Mouse (Mus musculus) Patski (cell line): ENCODE measurements around the gene Gm20517. TPM values are rescaled to one million over a fixed set of nuclear protein-coding genes. Genes with fewer than 3 reads are reported as not detected.
"Not testable (repeated sequence)": the region's sequence is repeated elsewhere in the genome, so short reads cannot be mapped to it uniquely, and the experiment has no call there.

ENCODE experiments used
- ATAC-seq: fragments of 100-300 bp; one replicate; pipeline ENCODE4 v1.8.0; 2021
- CTCF ChIA-PET: fragments of 350-600 bp; sonication (Branson Sonifier 250); formaldehyde crosslinking; loops from one replicate; lab custom pipeline; 2022; ENCODE audit warnings: inconsistent platforms; lab: Charles Lee
- POLR2A ChIA-PET: fragments of 350-600 bp; sonication (Branson Sonifier 250); formaldehyde crosslinking; loops from one replicate; lab custom pipeline; 2022; ENCODE audit warnings: antibody characterized with exemption, inconsistent platforms; lab: Charles Lee
- DNase-seq: peaks from one replicate; pipeline ENCODE4 v3.0.0-alpha.2; 2011; ENCODE audit warnings: low read depth, low spot score
- H3K27me3 ChIP-seq: fragments of 371-371 bp; one replicate; pipeline ENCODE4 v1.5.1; 2021
- CTCF ChIP-seq: fragments of 100-300 bp; IDR thresholded peaks from one replicate; pipeline ENCODE4 v1.5.1; 2021
- in situ Hi-C: fragments of 300-500 bp; cut with MboI; formaldehyde crosslinking; loops from 3 replicates; pipeline ENCODE4 v1.11.1; 2018; ENCODE audit warnings: low pct_unique_long_range_greater_than_20kb, mixed read lengths
- polyA plus RNA-seq: library from polyadenylated mRNA; unstranded; gene quantifications from one replicate; pipeline ENCODE4 v1.2.3, GENCODE M21; 2021

The Gm20517 gene
- polyA plus RNA-seq, 1 experiment from 2014 or later: 2.4 TPM

DNA sequence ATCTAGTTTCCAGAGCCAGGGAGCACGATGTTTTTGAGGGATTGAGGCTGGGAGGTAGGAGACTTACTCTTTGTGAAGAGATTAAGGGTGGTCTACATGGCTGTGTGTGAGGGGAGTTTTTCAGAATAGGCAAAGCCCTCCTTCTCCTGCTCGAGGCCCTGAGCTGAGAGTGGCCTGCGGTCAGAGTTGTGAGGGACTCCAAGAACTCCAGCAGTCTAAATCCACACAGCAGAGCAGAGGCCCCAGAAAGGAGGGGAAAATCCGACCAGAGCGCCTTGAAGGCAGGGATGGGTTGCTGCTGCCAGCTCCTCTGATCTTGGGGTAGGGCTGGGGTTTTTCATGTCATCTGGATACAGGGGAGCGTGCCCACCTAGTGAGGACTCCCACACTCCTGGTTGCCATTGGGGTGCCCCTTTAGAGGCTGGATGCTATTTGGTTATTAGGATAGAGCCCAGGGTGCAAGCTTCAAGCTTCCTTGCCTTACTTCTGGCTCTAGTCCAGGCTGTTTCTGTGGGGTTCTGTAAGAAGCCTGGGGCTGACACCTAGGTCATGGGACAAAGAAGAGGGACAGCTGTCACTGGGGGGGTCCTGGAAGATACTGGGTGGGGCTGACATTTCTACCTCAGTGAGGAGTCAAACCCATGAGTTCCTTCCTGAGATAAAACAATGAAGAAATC, 15.1 kb upstream of the Gm20517 start:
- ATAC-seq: no peak
- TF ChIP-seq CTCF: no peak
- ChIA-PET CTCF (interaction anchor here (0.7 to 2.8 kb wide), 5 partner anchors 14 to 85 kb away, joined by 3 to 23 read pairs (median 5); partner anchors contain the start of genes Bysl, Gm20517 and Med20), POLR2A (interaction anchor here (0.6 kb wide), 1 partner anchor 801 kb away, joined by 3 read pairs; no protein-coding TSS in a partner anchor)
- H3K27me3 ChIP-seq: no peaks in the 10 kb centered on the region
- no peak for DNase-seq
- in situ Hi-C loops: no loop called here

DNA sequence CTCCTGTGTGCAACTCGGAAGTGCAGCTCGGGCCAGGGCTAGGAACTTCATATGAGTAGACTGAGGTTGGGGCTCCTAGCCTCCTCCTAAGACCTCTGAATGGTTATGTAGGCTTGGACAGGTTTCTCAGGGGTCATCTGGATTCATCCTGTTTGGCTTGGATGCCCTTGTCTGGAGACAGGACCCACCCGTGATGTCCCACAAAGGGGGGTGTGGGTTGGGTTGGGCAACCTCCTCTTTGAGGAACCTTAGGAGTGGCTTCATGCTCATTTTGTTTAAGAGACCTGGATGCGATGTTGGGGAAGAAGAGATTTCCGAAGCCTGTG, 14.6 kb upstream of the Gm20517 start:
- in situ Hi-C loops: no loop called here
- TF ChIP-seq CTCF: no peak
- CTCF ChIA-PET: interaction anchor here (1.9 to 2.8 kb wide), 3 partner anchors 13 to 86 kb away, joined by 5 to 23 read pairs (median 6); partner anchors contain the start of genes Bysl, Gm20517 and Med20
- POLR2A ChIA-PET: no interaction called here
- no peaks in the 10 kb centered on the region for H3K27me3 ChIP-seq
- ATAC-seq (no peak), DNase-seq (no peak)

DNA sequence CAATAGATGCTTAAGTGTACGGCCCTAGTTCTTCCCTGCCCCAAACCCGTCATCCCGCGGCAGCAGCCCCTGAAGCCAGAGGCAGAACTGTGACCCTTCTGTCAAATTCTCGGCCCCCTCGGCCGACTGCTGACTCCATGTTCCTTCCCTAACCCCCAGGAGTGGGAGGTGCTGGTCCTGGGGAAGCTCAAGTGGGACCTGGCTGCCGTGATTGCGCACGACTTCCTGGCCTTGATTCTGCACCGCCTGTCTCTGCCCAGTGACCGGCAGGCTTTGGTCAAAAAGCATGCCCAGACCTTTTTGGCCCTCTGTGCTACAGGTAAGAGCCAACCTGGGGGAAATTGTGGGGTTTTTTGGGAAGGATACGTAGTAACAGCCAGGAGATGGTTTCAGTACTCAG, 14.1 kb upstream of the Gm20517 start:
- POLR2A ChIA-PET: no interaction called here
- no peak for DNase-seq
- no peak for TF ChIP-seq CTCF
- no peaks in the 10 kb centered on the region for H3K27me3 ChIP-seq
- CTCF ChIA-PET: interaction anchor here (1.6 to 2.8 kb wide), 4 partner anchors 10 to 86 kb away, joined by 3 to 23 read pairs (median 8); no protein-coding TSS in a partner anchor
- ATAC-seq: no peak
- in situ Hi-C loops: no loop called here

DNA sequence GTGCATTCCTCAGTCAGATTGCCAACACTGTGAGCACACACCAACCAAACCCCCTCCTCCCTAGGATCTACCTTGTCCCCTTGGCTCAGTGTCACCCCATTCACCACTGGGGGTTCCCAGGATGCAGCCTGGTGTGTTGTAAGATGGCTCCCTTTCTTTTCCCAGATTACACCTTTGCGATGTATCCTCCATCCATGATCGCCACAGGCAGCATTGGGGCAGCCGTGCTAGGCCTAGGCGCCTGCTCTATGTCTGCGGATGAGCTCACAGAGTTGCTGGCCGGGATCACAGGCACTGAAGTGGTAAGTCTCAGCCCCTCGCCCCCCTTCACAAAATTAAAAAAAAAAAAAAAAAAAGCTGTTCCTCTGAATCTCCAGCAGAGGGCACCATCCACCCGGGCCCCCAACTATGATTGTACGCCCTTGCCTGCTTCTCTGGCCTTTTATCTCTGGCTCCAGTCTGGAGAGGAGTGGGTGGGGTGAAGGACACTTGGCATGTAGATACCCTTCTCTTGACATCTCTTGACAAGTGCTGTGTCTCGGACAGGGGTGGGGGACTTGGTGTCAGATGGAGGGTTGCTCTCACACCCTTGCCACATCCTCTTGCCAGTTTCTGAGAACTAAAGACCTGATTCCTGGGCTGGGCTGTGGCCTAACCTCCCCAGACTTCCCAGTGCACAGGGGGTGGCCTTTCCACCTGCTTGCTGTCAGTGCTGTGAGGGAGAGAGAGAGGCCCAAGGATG, 13.4 kb upstream of the Gm20517 start:
- DNase-seq: no peak
- in situ Hi-C loops: no loop called here
- TF ChIP-seq CTCF: no peak
- H3K27me3 ChIP-seq: no peaks in the 10 kb centered on the region
- ChIA-PET POLR2A (no interaction called here), CTCF (interaction anchor here (1.2 to 2.8 kb wide), 5 partner anchors 11 to 87 kb away, joined by 3 to 12 read pairs (median 3); no protein-coding TSS in a partner anchor)
- ATAC-seq: no peak

DNA sequence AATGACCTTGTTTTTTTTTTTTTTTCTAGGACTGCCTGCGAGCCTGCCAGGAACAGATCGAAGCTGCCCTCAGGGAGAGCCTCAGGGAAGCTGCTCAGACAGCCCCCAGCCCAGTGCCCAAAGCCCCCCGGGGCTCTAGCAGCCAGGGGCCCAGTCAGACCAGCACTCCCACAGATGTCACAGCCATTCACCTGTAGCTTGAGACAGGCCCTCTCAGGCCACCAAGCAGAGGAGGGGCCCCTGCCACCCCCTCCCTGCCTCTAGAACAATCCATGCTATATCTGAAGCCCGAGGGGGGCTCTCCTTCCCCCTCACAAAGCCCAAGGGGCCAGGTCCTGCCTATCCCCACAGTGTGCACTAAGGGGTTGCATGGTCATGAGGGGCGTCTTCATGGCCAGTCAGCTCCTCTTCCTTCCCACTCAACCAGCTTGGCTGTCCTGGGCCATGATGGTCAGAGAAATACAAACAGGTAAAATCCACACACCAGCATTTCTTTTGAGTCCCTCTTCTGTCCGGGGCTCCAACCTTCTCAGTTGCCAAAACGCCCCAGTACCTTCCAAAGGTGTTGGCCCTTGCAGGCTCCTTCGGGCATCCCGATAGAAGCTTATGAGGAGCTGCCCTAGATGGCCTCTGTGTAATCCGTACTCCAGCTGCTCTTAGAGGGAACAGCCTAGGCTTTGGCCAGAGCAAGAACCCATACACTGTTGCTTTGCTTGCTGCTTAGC, 12.6 kb upstream of the Gm20517 start:
- in situ Hi-C loops, POLR2A ChIA-PET, ATAC-seq, DNase-seq, H3K27me3 ChIP-seq: not testable (repeated sequence)
- CTCF ChIA-PET: interaction anchor here (1.2 to 2.8 kb wide), 5 partner anchors 10 to 87 kb away, joined by 3 to 12 read pairs (median 3); no protein-coding TSS in a partner anchor

DNA sequence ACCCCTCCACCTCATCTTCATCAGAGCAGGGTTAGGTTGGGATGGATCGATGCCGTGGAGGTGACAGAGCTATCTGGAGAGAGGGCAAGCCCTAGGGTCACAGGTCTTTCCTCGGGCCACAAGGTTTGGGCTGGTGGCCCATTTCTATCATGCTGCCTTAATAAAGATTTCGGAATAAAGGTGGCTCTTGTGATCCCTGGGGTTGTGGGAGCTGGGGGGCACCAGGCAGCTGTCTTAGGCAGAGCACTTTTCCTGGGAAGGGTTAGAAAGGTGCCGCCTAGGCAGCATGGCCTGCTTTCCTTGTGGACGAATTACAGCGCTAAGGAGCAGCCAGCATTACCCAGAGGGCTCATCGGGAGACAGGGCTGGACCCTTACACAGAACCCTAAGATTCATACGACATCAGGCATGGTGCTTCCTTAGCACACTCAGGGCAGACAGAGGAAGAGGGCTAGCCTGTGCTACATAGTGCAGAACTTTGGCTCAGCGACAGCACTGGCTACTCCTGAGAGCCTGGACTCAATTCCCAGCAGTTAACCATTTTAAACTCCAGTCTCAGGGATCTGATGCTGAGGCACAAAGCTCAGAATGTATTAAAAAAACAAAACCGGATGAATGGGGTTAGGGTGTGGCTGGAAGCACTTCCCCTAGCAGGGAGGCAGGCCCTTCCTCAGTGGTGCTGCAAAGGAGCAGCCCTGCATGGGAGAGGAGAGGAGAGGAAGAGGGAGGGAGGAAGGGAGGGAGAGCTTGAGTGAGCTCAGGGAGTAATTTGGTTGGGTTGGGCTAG, 11.7 kb upstream of the Gm20517 start:
- no peaks in the 10 kb centered on the region for H3K27me3 ChIP-seq
- ChIA-PET CTCF (interaction anchor here (1.9 to 2.8 kb wide), 3 partner anchors 9 to 88 kb away, joined by 5 to 12 read pairs (median 7); no protein-coding TSS in a partner anchor), POLR2A (interaction anchor here (1.1 kb wide), 1 partner anchor 11 kb away, joined by 4 read pairs; no protein-coding TSS in a partner anchor)
- DNase-seq: no peak
- no peak for ATAC-seq
- in situ Hi-C loops: no loop called here
- no peak for TF ChIP-seq CTCF

DNA sequence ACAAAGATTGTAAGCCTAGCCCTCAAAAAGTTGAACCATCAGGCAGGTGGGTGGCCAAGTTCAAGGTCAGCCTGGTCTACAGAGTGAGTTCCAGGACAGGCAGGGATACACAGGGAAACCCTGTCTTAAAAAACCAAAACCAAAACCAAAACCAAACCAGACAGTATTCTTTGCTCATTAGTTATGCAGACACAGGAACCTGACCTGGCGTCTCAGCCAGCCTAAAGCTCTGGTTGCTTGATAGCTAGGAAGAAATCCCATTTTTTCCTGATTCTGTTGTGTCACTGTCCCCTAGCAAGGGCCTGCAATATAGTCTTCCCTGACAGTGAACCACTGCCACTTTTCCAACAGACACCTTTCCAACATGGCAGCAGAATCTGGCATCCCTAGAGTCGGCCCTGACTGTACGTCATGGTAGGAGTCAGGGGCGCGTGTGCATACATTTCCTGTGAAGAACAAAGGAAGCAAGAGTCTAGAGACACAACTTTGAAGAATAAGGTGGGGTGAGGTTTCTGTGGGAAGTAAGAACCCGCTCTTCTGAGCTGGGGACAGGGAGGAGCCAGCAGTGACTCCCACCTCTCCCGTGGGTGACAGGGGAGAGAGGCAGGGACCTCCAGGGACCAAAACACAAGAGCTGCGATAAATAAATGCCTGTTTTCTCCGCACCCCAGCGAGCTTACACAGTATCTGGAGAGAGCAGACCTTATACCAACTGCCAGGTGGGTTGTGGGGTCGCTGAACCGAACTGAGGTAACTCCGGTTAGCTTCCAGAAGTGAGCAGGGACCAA, 10.6 kb upstream of the Gm20517 start:
- POLR2A ChIA-PET: interaction anchor here (0.8 to 1.1 kb wide), 2 partner anchors 10 to 40 kb away, joined by 3 to 4 read pairs; no protein-coding TSS in a partner anchor
- DNase-seq: no peak
- ATAC-seq: no peak

DNA sequence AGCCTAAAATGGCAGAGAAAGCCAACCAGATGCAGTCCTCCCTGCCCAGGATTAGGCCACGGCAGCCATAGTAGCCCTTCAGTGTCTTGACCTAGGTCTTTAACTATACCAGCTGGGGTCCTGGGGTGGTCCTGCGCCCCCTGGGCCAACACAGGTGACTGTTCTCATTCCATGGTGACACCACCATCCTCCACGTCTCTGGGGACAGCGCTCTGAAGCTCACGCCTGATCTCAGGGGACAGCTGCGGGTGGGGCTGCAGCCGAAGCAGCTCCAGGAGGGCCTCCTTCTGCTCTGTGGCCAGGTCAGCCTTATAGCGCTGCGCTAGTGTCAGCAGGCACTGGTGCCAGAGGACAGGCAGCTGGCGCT, 10.0 kb upstream of the Gm20517 start:
- DNase-seq (no peak), ATAC-seq (no peak)
- TF ChIP-seq CTCF: no peak
- ChIA-PET POLR2A (interaction anchor here (0.8 kb wide), 1 partner anchor 40 kb away, joined by 3 read pairs; no protein-coding TSS in a partner anchor), CTCF (interaction anchor here (1.6 to 2.1 kb wide), 4 partner anchors 8 to 90 kb away, joined by 3 to 7 read pairs (median 4); no protein-coding TSS in a partner anchor)
- in situ Hi-C loops: no loop called here
- H3K27me3 ChIP-seq: no peaks in the 10 kb centered on the region

More for the DNA sequence above, 10.6 kb upstream of the Gm20517 start:
- in situ Hi-C loops: no loop called here
- CTCF ChIA-PET: interaction anchor here (1.6 to 2.1 kb wide), 4 partner anchors 8 to 90 kb away, joined by 3 to 7 read pairs (median 4); no protein-coding TSS in a partner anchor
- TF ChIP-seq CTCF: no peak
- no peaks in the 10 kb centered on the region for H3K27me3 ChIP-seq

DNA sequence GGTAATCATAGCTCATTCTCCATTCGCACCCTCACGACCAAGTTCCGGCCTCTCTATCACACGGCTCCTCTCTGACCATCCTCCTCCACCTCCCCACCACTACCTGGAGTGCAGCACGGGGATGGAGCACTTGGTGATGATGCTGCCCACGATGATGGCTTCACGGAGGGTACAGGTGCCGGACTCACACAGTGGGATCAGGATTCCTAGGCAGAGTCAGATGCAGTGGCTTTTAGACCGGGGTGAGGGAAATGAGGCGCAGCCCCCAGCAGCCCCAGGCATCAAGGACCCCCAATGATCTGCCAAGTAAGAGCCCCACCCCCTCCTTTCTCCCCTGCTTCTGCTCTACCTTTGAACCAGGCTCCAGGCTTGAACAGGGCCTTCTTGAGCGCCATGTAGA, 9.1 kb upstream of the Gm20517 start:
- no peak for TF ChIP-seq CTCF

More for the DNA sequence above, 9.1 kb upstream of the Gm20517 start:
- no peaks in the 10 kb centered on the region for H3K27me3 ChIP-seq
- DNase-seq: no peak
- in situ Hi-C loops: no loop called here
- ChIA-PET POLR2A (no interaction called here), CTCF (interaction anchor here (1.6 to 2.1 kb wide), 3 partner anchors 8 to 91 kb away, joined by 3 to 5 read pairs (median 4); no protein-coding TSS in a partner anchor)
- ATAC-seq: no peak
